Mouse (Mus musculus): ENCODE measurements around the gene Rnf130. TPM values are rescaled to one million over a fixed set of nuclear protein-coding genes. Genes with fewer than 3 reads are reported as not detected.

Gene Rnf130
- polyA plus RNA-seq, 1 experiment from 2014 or later: 89.3 TPM

DNA sequence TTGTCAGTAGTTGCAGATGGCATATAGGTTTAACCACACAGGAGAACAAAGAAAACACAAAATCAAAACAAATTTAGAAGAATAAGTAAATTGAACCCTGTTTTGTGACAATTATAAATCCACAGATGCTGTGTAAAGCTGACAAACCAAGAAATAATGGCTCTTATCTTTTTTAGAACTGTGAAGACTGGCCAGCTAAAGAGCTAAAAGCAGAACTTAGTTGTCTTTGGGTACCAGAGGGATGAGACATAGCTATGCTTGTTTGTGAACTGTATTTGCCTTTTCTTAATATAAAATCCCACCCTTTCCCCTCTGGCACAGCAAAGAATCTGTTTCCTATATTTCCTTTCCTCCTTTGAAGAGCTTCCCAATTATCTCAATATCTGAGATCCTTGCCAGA, 9.0 kb downstream of the Rnf130 start:
- DNase-seq (ENCODE audit: low spot score): no peak
- no peak for ATAC-seq (ENCODE audit: insufficient number of reproducible peaks, low FRiP score, low TSS enrichment, low read depth)
- H3K4me2 ChIP-seq (ENCODE audit: low read depth, severe bottlenecking): no peak overlapping the region
- no peak overlapping the region for H3K4me3 ChIP-seq (ENCODE audit: low read depth, low read length)
- H3K27ac ChIP-seq (replicated peaks; ENCODE audit: low read depth, low read length): no peak overlapping the region
- no peaks in the 10 kb centered on the region for H3K27me3 ChIP-seq (ENCODE audit: control insufficient read depth, insufficient read depth, low read length)
- no peaks in the 10 kb centered on the region for H3K9me3 ChIP-seq (ENCODE audit: control insufficient read depth, low read length)
- H3K9ac ChIP-seq (ENCODE audit: low read length): no peak overlapping the region
- no peaks in the 10 kb centered on the region for H3K4me1 ChIP-seq (ENCODE audit: control insufficient read depth, insufficient read depth, low read length)
- H3K36me3 ChIP-seq (ENCODE audit: control insufficient read depth, insufficient read depth, low read length): no peaks in the 10 kb centered on the region

- no peak for DNase-seq (ENCODE audit: low spot score)
- no peak overlapping the region for H3K9ac ChIP-seq (ENCODE audit: low read length)
- H3K4me2 ChIP-seq (ENCODE audit: low read depth, severe bottlenecking): no peak overlapping the region
- no peak overlapping the region for H3K27ac ChIP-seq (replicated peaks; ENCODE audit: low read depth, low read length)
- no peaks in the 10 kb centered on the region for H3K27me3 ChIP-seq (ENCODE audit: control insufficient read depth, insufficient read depth, low read length)
- H3K4me1 ChIP-seq (ENCODE audit: control insufficient read depth, insufficient read depth, low read length): no peaks in the 10 kb centered on the region
- ATAC-seq (ENCODE audit: insufficient number of reproducible peaks, low FRiP score, low TSS enrichment, low read depth): no peak
- H3K4me3 ChIP-seq (ENCODE audit: low read depth, low read length): no peak overlapping the region
- whole genome bisulfite sequencing: 87% methylated on average over 3 of the region's 3 CpGs
- H3K36me3 ChIP-seq (ENCODE audit: control insufficient read depth, insufficient read depth, low read length): no peaks in the 10 kb centered on the region
- H3K9me3 ChIP-seq (ENCODE audit: control insufficient read depth, low read length): no peaks in the 10 kb centered on the region
These were observed 10.6 kb downstream of the Rnf130 start for GRCm38 (mm10) chr11:50035726-50036125.

- Histone ChIP-seq H3K4me2 (ENCODE audit: low read depth, severe bottlenecking) (no peak overlapping the region), H3K36me3 (ENCODE audit: control insufficient read depth, insufficient read depth, low read length) (no peaks in the 10 kb centered on the region), H3K9ac (ENCODE audit: low read length) (no peak overlapping the region), H3K4me3 (ENCODE audit: low read depth, low read length) (no peak overlapping the region), H3K4me1 (ENCODE audit: control insufficient read depth, insufficient read depth, low read length) (no peaks in the 10 kb centered on the region), H3K27ac (replicated peaks; ENCODE audit: low read depth, low read length) (no peak overlapping the region), H3K9me3 (ENCODE audit: control insufficient read depth, low read length) (no peaks in the 10 kb centered on the region), H3K27me3 (ENCODE audit: control insufficient read depth, insufficient read depth, low read length) (no peaks in the 10 kb centered on the region)
- WGBS: 89% methylated on average over 4 of the region's 4 CpGs
- DNase-seq (ENCODE audit: low spot score) (no peak), ATAC-seq (ENCODE audit: insufficient number of reproducible peaks, low FRiP score, low TSS enrichment, low read depth) (no peak)
These were observed 11.8 kb downstream of the Rnf130 start for GRCm38 (mm10) chr11:50036781-50037460.

GRCm38 (mm10) chr11:50038757-50039156, 13.6 kb downstream of the Rnf130 start:
- Histone ChIP-seq H3K27ac (replicated peaks; ENCODE audit: low read depth, low read length) (no peak overlapping the region), H3K4me1 (ENCODE audit: control insufficient read depth, insufficient read depth, low read length) (no peaks in the 10 kb centered on the region), H3K36me3 (ENCODE audit: control insufficient read depth, insufficient read depth, low read length) (no peaks in the 10 kb centered on the region), H3K9me3 (ENCODE audit: control insufficient read depth, low read length) (no peaks in the 10 kb centered on the region), H3K4me3 (ENCODE audit: low read depth, low read length) (no peak overlapping the region), H3K27me3 (ENCODE audit: control insufficient read depth, insufficient read depth, low read length) (no peaks in the 10 kb centered on the region), H3K9ac (ENCODE audit: low read length) (no peak overlapping the region), H3K4me2 (ENCODE audit: low read depth, severe bottlenecking) (no peak overlapping the region)
- DNase-seq (ENCODE audit: low spot score): no peak
- ATAC-seq (ENCODE audit: insufficient number of reproducible peaks, low FRiP score, low TSS enrichment, low read depth): no peak
- WGBS: 90% methylated on average over 1 of the region's 1 CpGs

GRCm38 (mm10) chr11:50041148-50041547, 16.0 kb downstream of the Rnf130 start:
- no peaks in the 10 kb centered on the region for H3K4me1 ChIP-seq (ENCODE audit: control insufficient read depth, insufficient read depth, low read length)
- no peak overlapping the region for H3K9ac ChIP-seq (ENCODE audit: low read length)
- DNase-seq (ENCODE audit: low spot score) (no peak), ATAC-seq (ENCODE audit: insufficient number of reproducible peaks, low FRiP score, low TSS enrichment, low read depth) (no peak)
- no peaks in the 10 kb centered on the region for H3K36me3 ChIP-seq (ENCODE audit: control insufficient read depth, insufficient read depth, low read length)
- H3K9me3 ChIP-seq (ENCODE audit: control insufficient read depth, low read length): no peaks in the 10 kb centered on the region
- no peaks in the 10 kb centered on the region for H3K27me3 ChIP-seq (ENCODE audit: control insufficient read depth, insufficient read depth, low read length)
- no peak overlapping the region for H3K4me2 ChIP-seq (ENCODE audit: low read depth, severe bottlenecking)
- 81% methylated on average over 3 of the region's 3 CpGs for WGBS
- no peak overlapping the region for H3K4me3 ChIP-seq (ENCODE audit: low read depth, low read length)
- no peak overlapping the region for H3K27ac ChIP-seq (replicated peaks; ENCODE audit: low read depth, low read length)

DNA sequence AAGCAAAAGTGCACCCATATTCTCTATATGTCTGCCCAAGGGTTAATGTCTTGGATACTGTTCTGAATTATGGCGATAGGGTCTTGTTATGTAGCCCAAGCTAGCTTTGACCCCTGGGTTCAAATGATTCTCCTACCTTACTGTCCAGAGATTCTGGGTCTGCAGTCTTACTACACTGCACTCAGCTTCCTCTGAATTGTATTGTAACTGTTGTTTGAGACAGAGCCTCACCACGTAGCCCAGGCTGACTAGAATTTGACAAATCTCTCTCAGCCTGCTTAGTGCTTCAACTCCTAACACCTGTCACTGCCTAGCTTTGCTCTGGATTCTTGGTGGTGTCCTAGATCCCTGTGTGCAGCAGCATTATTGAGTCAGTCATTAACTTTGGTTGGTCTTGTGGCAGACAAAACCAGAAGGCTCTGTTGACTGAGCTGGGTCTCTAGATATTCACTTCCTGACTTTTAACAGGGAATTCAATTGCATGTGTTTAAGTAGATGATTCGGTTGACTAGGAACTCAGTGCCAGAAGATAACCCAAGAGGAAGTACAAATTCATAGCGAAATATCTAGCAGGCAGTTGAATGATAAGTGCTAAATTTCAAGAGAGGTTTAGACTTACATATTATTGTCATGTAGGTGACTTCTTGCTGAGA, 17.3 kb downstream of the Rnf130 start:
- ATAC-seq (ENCODE audit: insufficient number of reproducible peaks, low FRiP score, low TSS enrichment, low read depth): no peak
- Histone ChIP-seq H3K27me3 (ENCODE audit: control insufficient read depth, insufficient read depth, low read length) (no peaks in the 10 kb centered on the region), H3K27ac (replicated peaks; ENCODE audit: low read depth, low read length) (no peak overlapping the region), H3K36me3 (ENCODE audit: control insufficient read depth, insufficient read depth, low read length) (no peaks in the 10 kb centered on the region), H3K4me1 (ENCODE audit: control insufficient read depth, insufficient read depth, low read length) (no peaks in the 10 kb centered on the region), H3K4me2 (ENCODE audit: low read depth, severe bottlenecking) (no peak overlapping the region), H3K4me3 (ENCODE audit: low read depth, low read length) (no peak overlapping the region), H3K9ac (ENCODE audit: low read length) (no peak overlapping the region), H3K9me3 (ENCODE audit: control insufficient read depth, low read length) (no peaks in the 10 kb centered on the region)
- no peak for DNase-seq (ENCODE audit: low spot score)
- WGBS: 91% methylated on average over 4 of the region's 4 CpGs

GRCm38 (mm10) chr11:50044454-50044853, 19.3 kb downstream of the Rnf130 start:
- Histone ChIP-seq H3K27ac (replicated peaks; ENCODE audit: low read depth, low read length) (no peak overlapping the region), H3K9me3 (ENCODE audit: control insufficient read depth, low read length) (no peaks in the 10 kb centered on the region), H3K4me2 (ENCODE audit: low read depth, severe bottlenecking) (no peak overlapping the region), H3K4me3 (ENCODE audit: low read depth, low read length) (no peak overlapping the region), H3K9ac (ENCODE audit: low read length) (no peak overlapping the region), H3K27me3 (ENCODE audit: control insufficient read depth, insufficient read depth, low read length) (no peaks in the 10 kb centered on the region), H3K4me1 (ENCODE audit: control insufficient read depth, insufficient read depth, low read length) (no peaks in the 10 kb centered on the region), H3K36me3 (ENCODE audit: control insufficient read depth, insufficient read depth, low read length) (no peaks in the 10 kb centered on the region)
- DNase-seq (ENCODE audit: low spot score) (no peak), ATAC-seq (ENCODE audit: insufficient number of reproducible peaks, low FRiP score, low TSS enrichment, low read depth) (no peak)
- 91% methylated on average over 4 of the region's 4 CpGs for WGBS

- Histone ChIP-seq H3K4me3 (ENCODE audit: low read depth, low read length) (no peak overlapping the region), H3K27me3 (ENCODE audit: control insufficient read depth, insufficient read depth, low read length) (no peaks in the 10 kb centered on the region), H3K9ac (ENCODE audit: low read length) (no peak overlapping the region), H3K27ac (replicated peaks; ENCODE audit: low read depth, low read length) (no peak overlapping the region), H3K4me1 (ENCODE audit: control insufficient read depth, insufficient read depth, low read length) (no peaks in the 10 kb centered on the region), H3K4me2 (ENCODE audit: low read depth, severe bottlenecking) (no peak overlapping the region), H3K36me3 (ENCODE audit: control insufficient read depth, insufficient read depth, low read length) (no peaks in the 10 kb centered on the region), H3K9me3 (ENCODE audit: control insufficient read depth, low read length) (no peaks in the 10 kb centered on the region)
- 100% methylated on average over 1 of the region's 1 CpGs for WGBS
- DNase-seq (ENCODE audit: low spot score) (no peak), ATAC-seq (ENCODE audit: insufficient number of reproducible peaks, low FRiP score, low TSS enrichment, low read depth) (no peak)
These were observed 22.5 kb downstream of the Rnf130 start for GRCm38 (mm10) chr11:50047610-50048009.

- H3K4me3 ChIP-seq (ENCODE audit: low read depth, low read length): no peak overlapping the region
- ATAC-seq (ENCODE audit: insufficient number of reproducible peaks, low FRiP score, low TSS enrichment, low read depth): no peak
- WGBS: 86% methylated on average over 6 of the region's 6 CpGs
- H3K27me3 ChIP-seq (ENCODE audit: control insufficient read depth, insufficient read depth, low read length): no peaks in the 10 kb centered on the region
- no peaks in the 10 kb centered on the region for H3K4me1 ChIP-seq (ENCODE audit: control insufficient read depth, insufficient read depth, low read length)
- H3K9ac ChIP-seq (ENCODE audit: low read length): no peak overlapping the region
- no peak overlapping the region for H3K4me2 ChIP-seq (ENCODE audit: low read depth, severe bottlenecking)
- H3K27ac ChIP-seq (replicated peaks; ENCODE audit: low read depth, low read length): no peak overlapping the region
- no peak for DNase-seq (ENCODE audit: low spot score)
- H3K9me3 ChIP-seq (ENCODE audit: control insufficient read depth, low read length): no peaks in the 10 kb centered on the region
- no peaks in the 10 kb centered on the region for H3K36me3 ChIP-seq (ENCODE audit: control insufficient read depth, insufficient read depth, low read length)
These were observed 23.0 kb downstream of the Rnf130 start for GRCm38 (mm10) chr11:50048115-50048514.

Data from limb, embryonic 11.5 days (tissue).